Mouse (Mus musculus) cerebellum, postnatal 10 days (tissue): ENCODE data around the gene Lmtk2.

Source experiments
- DNase-seq, 2 experiments: peaks; one replicate each; pipeline ENCODE4 v3.0.0; 2021; ENCODE audit warnings: mixed read lengths in 2 of 2

The Lmtk2 gene

GRCm38 (mm10) chr5:144100149-144100935 is at the start of gene Lmtk2:
Lmtk2 (plus strand) TSS chr5:144100436.
- DNase-seq = peak; percentile 99

GRCm38 (mm10) chr5:144051268-144051667 is 49.0 kb upstream of the Lmtk2 start:
- DNase-seq = peak in 1 of 2 experiments; percentile 12

- no peak for DNase-seq
These were observed 46.8 kb upstream of the Lmtk2 start for GRCm38 (mm10) chr5:144053450-144053849.

- DNase-seq = no peak
These were observed 45.9 kb upstream of the Lmtk2 start for GRCm38 (mm10) chr5:144054340-144054739.

GRCm38 (mm10) chr5:144064093-144064492 is 36.1 kb upstream of the Lmtk2 start:
- no peak for DNase-seq

- DNase-seq = no peak
These were observed 34.2 kb upstream of the Lmtk2 start for GRCm38 (mm10) chr5:144066036-144066435.

GRCm38 (mm10) chr5:144070064-144070463 is 30.2 kb upstream of the Lmtk2 start:
- DNase-seq = no peak

GRCm38 (mm10) chr5:144071249-144071648 is 29.0 kb upstream of the Lmtk2 start:
- no peak for DNase-seq

- DNase-seq = no peak
These were observed 22.7 kb upstream of the Lmtk2 start for GRCm38 (mm10) chr5:144077541-144077940.

GRCm38 (mm10) chr5:144080886-144081285 is 19.4 kb upstream of the Lmtk2 start:
- no peak for DNase-seq

- no peak for DNase-seq
These were observed 18.2 kb upstream of the Lmtk2 start for GRCm38 (mm10) chr5:144082006-144082405.

- DNase-seq = no peak
These were observed 16.7 kb upstream of the Lmtk2 start for GRCm38 (mm10) chr5:144083521-144083920.

- DNase-seq = no peak
These were observed 16.0 kb upstream of the Lmtk2 start for GRCm38 (mm10) chr5:144084271-144084670.

- DNase-seq = no peak
These were observed 14.5 kb upstream of the Lmtk2 start for GRCm38 (mm10) chr5:144085696-144086095.

- no peak for DNase-seq
These were observed 13.7 kb upstream of the Lmtk2 start for GRCm38 (mm10) chr5:144086494-144086893.

- peak; percentile 27 to 34 for DNase-seq
These were observed 11.9 kb upstream of the Lmtk2 start for GRCm38 (mm10) chr5:144088354-144088753.

- no peak for DNase-seq
These were observed 4.7 kb upstream of the Lmtk2 start for GRCm38 (mm10) chr5:144095461-144095970.

- DNase-seq = no peak
These were observed 2.2 kb upstream of the Lmtk2 start for GRCm38 (mm10) chr5:144097902-144098639.

GRCm38 (mm10) chr5:144098640-144098929 is 1.7 kb upstream of the Lmtk2 start:
- no peak for DNase-seq

- DNase-seq = no peak
These were observed 712 bp downstream of the Lmtk2 start for GRCm38 (mm10) chr5:144100948-144101347.

- DNase-seq = no peak
These were observed 4.8 kb downstream of the Lmtk2 start for GRCm38 (mm10) chr5:144105070-144105469.

GRCm38 (mm10) chr5:144105471-144106129 is 5.4 kb downstream of the Lmtk2 start:
- no peak for DNase-seq

- no peak for DNase-seq
These were observed 5.9 kb downstream of the Lmtk2 start for GRCm38 (mm10) chr5:144106130-144106510.

GRCm38 (mm10) chr5:144109201-144109600 is 9.0 kb downstream of the Lmtk2 start:
- DNase-seq = no peak
